Mouse (Mus musculus) midbrain, postnatal 0 days (tissue): Measurements from ENCODE around the gene Siah1b. TPM values are rescaled to one million over a fixed set of nuclear protein-coding genes. Genes with fewer than 3 reads are reported as not detected.

Source experiments
- ATAC-seq: fragments of 200-750 bp; cut with Nextera tagmentation; 2 replicates; pipeline ENCODE4 v1.8.0; 2017; ENCODE audit warnings: moderate number of reproducible peaks, mild to moderate bottlenecking, moderate TSS enrichment, moderate library complexity; ENCODE audit not compliant: low FRiP score
- DNase-seq: peaks from one replicate; pipeline ENCODE4 v3.0.0-alpha.2; 2015; ENCODE audit warnings: low spot score
- H3K27ac ChIP-seq: fragments of 300-500 bp; sonication (generic); 2 replicates; pipeline ENCODE4 v1.5.1; 2014; ENCODE audit warnings: low read depth, mild to moderate bottlenecking, low read length, mixed read lengths
- H3K27me3 ChIP-seq: fragments of 300-500 bp; sonication (generic); 2 replicates; pipeline ENCODE4 v1.6.1; 2014; ENCODE audit warnings: low read length, control low read depth, mixed read lengths; ENCODE audit not compliant: insufficient read depth
- H3K36me3 ChIP-seq: fragments of 300-500 bp; sonication (generic); 2 replicates; pipeline ENCODE4 v1.6.1; 2014; ENCODE audit warnings: low read length, control low read depth, mixed read lengths; ENCODE audit not compliant: insufficient read depth
- H3K4me1 ChIP-seq: fragments of 300-500 bp; sonication (generic); 2 replicates; pipeline ENCODE4 v1.6.1; 2014; ENCODE audit warnings: mild to moderate bottlenecking, control low read depth, antibody characterized with exemption, low read length, mixed read lengths; ENCODE audit not compliant: insufficient read depth
- H3K4me2 ChIP-seq: fragments of 300-500 bp; sonication (generic); 2 replicates; pipeline ENCODE4 v1.6.1; 2014; ENCODE audit warnings: low read depth, mild to moderate bottlenecking, low read length, mixed read lengths; ENCODE audit not compliant: poor library complexity, severe bottlenecking
- H3K4me3 ChIP-seq: fragments of 300-500 bp; sonication (generic); 2 replicates; pipeline ENCODE4 v1.5.1; 2014; ENCODE audit warnings: low read depth, mild to moderate bottlenecking, low read length, moderate library complexity
- H3K9ac ChIP-seq: fragments of 300-500 bp; sonication (generic); replicated peaks from 2 replicates; pipeline ENCODE4 v1.6.1; 2014; ENCODE audit warnings: mild to moderate bottlenecking, low read length, moderate library complexity, mixed read lengths; ENCODE audit not compliant: poor library complexity, severe bottlenecking
- H3K9me3 ChIP-seq: fragments of 300-500 bp; sonication (generic); 2 replicates; pipeline ENCODE4 v1.6.1; 2016; ENCODE audit warnings: low read length, control low read depth
- CTCF ChIP-seq: IDR thresholded peaks from 2 replicates; pipeline ENCODE4 v1.5.1; 2016; ENCODE audit warnings: antibody characterized with exemption, mild to moderate bottlenecking
- WGBS: fragments of 180-500 bp; shearing (Covaris S2); extraction: QIAGEN DNeasy Blood & Tissue Kit; methylation state at CpG from one replicate; pipeline ENCODE4 v1.1.7; 2014; 5-methylcytosine and 5-hydroxymethylcytosine counted together
- polyA plus RNA-seq: library from polyadenylated mRNA; unstranded; fragments of >200 nt; fragmentation: Nextera tagmentation; extraction: Ambion mirVana; gene quantifications from 2 replicates; pipeline ENCODE4 v1.2.1, GENCODE M21; 2015
- total RNA-seq: library from RNA; depleted of rRNA; stranded (reverse); fragments of >200 nt; gene quantifications from 2 replicates; pipeline ENCODE4 v1.2.3, GENCODE M21; 2014

Gene Siah1b
- total and polyA plus RNA-seq, 2 experiments from 2014 or later, result 8.2 to 16.7 TPM

DNA sequence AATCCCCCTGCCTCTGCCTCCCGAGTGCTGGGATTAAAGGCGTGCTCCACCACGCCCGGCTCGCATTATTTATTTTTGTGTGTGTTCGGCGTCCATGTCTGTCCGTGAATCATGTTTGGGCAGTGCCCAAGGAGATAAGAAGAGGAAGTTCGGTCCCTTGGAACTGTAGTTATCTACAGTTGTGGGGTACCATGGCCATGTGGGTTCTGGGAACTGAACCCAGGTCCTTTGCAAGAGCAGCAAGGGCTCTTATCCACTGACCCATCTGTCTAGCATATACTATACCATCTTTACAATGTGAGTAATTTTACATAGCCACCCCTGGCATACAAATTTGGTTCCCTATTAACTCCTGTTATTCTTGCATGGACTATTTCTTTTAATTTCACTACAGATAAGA is 5.7 kb upstream of the Siah1b start:
- TF ChIP-seq CTCF, result no peak
- H3K4me1 ChIP-seq, result no peaks in the 10 kb centered on the region
- H3K4me2 ChIP-seq, result no peak overlapping the region
- 91% methylated on average over 9 of the region's 9 CpGs for WGBS
- no peaks in the 10 kb centered on the region for H3K27me3 ChIP-seq
- H3K4me3 ChIP-seq, result no peak overlapping the region
- H3K27ac ChIP-seq, result no peak overlapping the region
- no peaks in the 10 kb centered on the region for H3K36me3 ChIP-seq
- DNase-seq (no peak), ATAC-seq (no peak)
- H3K9ac ChIP-seq, result no peak overlapping the region
- H3K9me3 ChIP-seq, result no peaks in the 10 kb centered on the region

DNA sequence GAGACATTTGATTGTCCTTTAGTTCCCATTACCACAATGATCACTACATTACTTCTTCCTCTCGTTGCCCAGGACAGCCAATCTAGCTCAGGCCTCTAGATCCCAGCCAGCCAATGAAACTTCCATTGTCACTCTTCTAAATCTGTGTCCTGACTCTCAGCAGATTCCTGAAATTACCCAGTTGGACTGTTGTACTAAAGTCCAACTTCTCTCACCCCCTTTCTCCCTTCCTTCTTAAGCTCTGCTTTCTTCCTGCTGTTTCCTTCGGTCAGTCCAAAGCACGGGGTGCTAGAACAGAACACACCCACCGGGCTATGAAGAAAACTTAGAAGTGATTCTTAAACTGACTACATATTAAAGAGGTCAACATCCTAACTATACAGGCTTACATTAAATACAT is 7.3 kb downstream of the Siah1b start:
- Histone ChIP-seq H3K4me1 (no peaks in the 10 kb centered on the region), H3K36me3 (no peaks in the 10 kb centered on the region), H3K27me3 (no peaks in the 10 kb centered on the region), H3K9ac (no peak overlapping the region), H3K27ac (no peak overlapping the region), H3K4me3 (no peak overlapping the region), H3K4me2 (no peak overlapping the region), H3K9me3 (no peaks in the 10 kb centered on the region)
- WGBS, result 81% methylated on average over 4 of the region's 4 CpGs
- ATAC-seq (no peak), DNase-seq (no peak)
- no peak for TF ChIP-seq CTCF

DNA sequence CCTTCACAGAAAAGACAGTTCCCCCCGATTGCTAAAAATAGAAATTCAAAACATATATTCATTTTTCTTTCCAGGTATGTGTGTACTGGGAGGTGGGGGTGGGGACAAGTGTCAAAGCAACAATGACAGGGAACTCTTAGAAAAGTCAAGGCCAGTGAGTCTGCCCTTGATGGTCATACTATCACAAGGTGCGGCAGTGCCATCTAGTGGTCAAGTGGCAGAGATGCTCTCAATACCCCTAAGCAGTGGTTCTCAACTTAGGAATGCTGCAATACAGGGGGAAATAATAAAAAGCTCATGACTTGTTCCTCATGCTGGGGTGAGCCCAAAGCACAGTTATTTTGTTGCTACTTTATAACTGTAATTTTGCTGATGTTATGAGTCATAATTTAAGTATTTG is 10.1 kb downstream of the Siah1b start:
- H3K4me3 ChIP-seq, result no peak overlapping the region
- no peaks in the 10 kb centered on the region for H3K36me3 ChIP-seq
- peak; percentile 85 for DNase-seq
- H3K4me2 ChIP-seq, result no peak overlapping the region
- no peak overlapping the region for H3K9ac ChIP-seq
- no peak overlapping the region for H3K27ac ChIP-seq
- no peaks in the 10 kb centered on the region for H3K9me3 ChIP-seq
- TF ChIP-seq CTCF, result peak; percentile 84
- H3K27me3 ChIP-seq, result no peaks in the 10 kb centered on the region
- H3K4me1 ChIP-seq, result no peaks in the 10 kb centered on the region
- no peak for ATAC-seq
- WGBS, result 15% methylated on average over 2 of the region's 2 CpGs

DNA sequence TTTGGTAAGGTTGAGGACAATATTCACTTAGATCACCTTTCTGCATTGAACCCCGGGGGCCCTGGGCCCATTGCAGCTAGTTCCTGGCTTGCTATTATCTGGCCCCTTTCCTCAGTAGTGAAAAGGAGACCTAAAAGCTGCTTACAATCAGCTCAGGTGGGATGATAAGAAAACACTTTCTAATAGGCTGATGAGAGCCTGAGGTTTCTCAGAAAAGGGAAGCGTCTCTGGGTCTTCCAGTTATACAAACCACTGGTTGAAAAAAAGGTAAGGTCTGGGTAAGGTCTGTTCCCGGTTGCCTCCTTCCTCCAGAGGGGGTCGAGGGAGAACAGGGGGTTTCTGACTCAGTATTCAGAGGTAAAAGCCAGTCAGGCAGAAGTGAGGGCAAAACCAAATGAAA is 17.2 kb downstream of the Siah1b start:
- ATAC-seq (no peak), DNase-seq (no peak)
- H3K27ac ChIP-seq, result no peak overlapping the region
- 74% methylated on average over 4 of the region's 4 CpGs for WGBS
- no peak overlapping the region for H3K4me3 ChIP-seq
- no peak overlapping the region for H3K4me2 ChIP-seq
- no peaks in the 10 kb centered on the region for H3K4me1 ChIP-seq
- no peaks in the 10 kb centered on the region for H3K36me3 ChIP-seq
- H3K9me3 ChIP-seq, result no peaks in the 10 kb centered on the region
- TF ChIP-seq CTCF, result no peak
- no peak overlapping the region for H3K9ac ChIP-seq
- no peaks in the 10 kb centered on the region; the same call in 1 of the 2 replicates for H3K27me3 ChIP-seq

DNA sequence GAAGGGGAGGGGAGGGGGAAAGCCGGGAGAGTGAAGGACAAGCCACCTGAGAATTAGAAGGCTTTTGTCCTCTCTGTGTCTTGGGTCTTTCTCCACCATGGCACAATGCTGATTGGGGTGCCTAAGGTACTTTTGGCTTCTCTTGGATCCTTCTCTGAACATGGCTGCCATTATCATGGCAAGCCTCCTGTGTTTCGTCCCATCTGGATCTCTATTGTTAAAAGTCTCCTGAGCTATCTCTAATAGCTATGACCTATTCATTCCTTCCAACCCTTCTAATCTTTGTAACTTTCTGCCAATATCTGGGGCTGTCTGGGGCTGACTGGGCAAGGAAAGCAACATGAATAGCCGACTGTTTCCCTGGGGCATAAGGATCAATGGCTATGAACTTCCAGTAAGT is 17.8 kb downstream of the Siah1b start:
- TF ChIP-seq CTCF, result no peak
- 88% methylated on average over 3 of the region's 3 CpGs for WGBS
- ATAC-seq, result no peak
- H3K27me3 ChIP-seq, result no peaks in the 10 kb centered on the region; the same call in 1 of the 2 replicates
- H3K9me3 ChIP-seq, result no peaks in the 10 kb centered on the region
- H3K27ac ChIP-seq, result no peak overlapping the region
- no peak overlapping the region for H3K4me2 ChIP-seq
- H3K36me3 ChIP-seq, result no peaks in the 10 kb centered on the region
- DNase-seq, result no peak
- no peaks in the 10 kb centered on the region for H3K4me1 ChIP-seq
- H3K9ac ChIP-seq, result no peak overlapping the region
- H3K4me3 ChIP-seq, result no peak overlapping the region

DNA sequence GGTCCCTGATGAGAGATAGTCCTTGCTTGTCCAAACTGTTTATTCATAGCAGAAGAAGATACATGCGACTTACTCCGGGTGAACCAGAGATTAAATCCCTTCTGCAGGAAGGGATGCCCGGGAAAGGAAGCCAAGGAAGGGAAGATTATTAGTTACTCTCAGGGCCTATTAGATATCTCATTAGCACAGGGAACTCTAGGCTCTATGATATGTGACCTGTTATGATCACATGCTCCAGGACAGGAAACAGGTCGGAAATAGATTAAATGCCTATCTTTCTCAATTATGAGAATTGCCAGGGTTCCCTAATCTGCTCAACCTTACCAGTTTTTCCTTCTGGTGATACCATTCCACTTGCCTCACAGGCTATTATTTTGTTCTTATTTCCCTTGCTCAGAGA is 20.6 kb downstream of the Siah1b start:
- no peak overlapping the region for H3K4me2 ChIP-seq
- no peak overlapping the region for H3K27ac ChIP-seq
- no peak overlapping the region for H3K9ac ChIP-seq
- no peaks in the 10 kb centered on the region for H3K36me3 ChIP-seq
- ATAC-seq, result no peak
- no peak overlapping the region for H3K4me3 ChIP-seq
- H3K4me1 ChIP-seq, result no peaks in the 10 kb centered on the region
- TF ChIP-seq CTCF, result no peak
- DNase-seq, result no peak
- WGBS, result 91% methylated on average over 4 of the region's 4 CpGs
- H3K9me3 ChIP-seq, result no peaks in the 10 kb centered on the region
- no peaks in the 10 kb centered on the region; the same call in 1 of the 2 replicates for H3K27me3 ChIP-seq
